Mouse (Mus musculus) thymus, adult 2 months (tissue): ENCODE data around the gene Zfp281.

Experiments
- CTCF ChIP-seq: fragments of 200-500 bp; IDR thresholded peaks from 2 replicates; pipeline ENCODE4 v1.5.1; 2012; ENCODE audit warnings: mild to moderate bottlenecking, control low read depth, low read length, moderate library complexity, borderline replicate concordance; ENCODE audit not compliant: control insufficient read depth, poor library complexity, insufficient read depth; ENCODE audit errors: extremely low read depth
- POLR2A ChIP-seq: fragments of 200-500 bp; IDR thresholded peaks from 2 replicates; pipeline ENCODE4 v1.6.1; 2012; ENCODE audit warnings: mild to moderate bottlenecking, low read length, control low read depth, moderate library complexity; ENCODE audit not compliant: control insufficient read depth, poor library complexity, insufficient read depth; ENCODE audit errors: extremely low read depth

GRCm38 (mm10) chr1:136638699-136639098 is 14.0 kb downstream of the Zfp281 start:
- TF ChIP-seq CTCF = no peak
- TF ChIP-seq POLR2A = no peak
